In genomic region chr12:72441839-72442576, GRCm38 (mm10) we compare ENCODE assay signal across 8 mouse cellular contexts. TPM values are rescaled to one million over a fixed set of nuclear protein-coding genes. Genes with fewer than 3 reads are reported as not detected.
A peak's percentile ranks its signal among the peaks of the same experiment; 100 is the strongest.
DNase-seq lines count a peak whose midpoint lies in the region; ATAC-seq lines count a peak whose summit lies in the region.

Gene Lrrc9, plus strand, starts transcription at chr12:72441866.

- H3K4me2 ChIP-seq in hindbrain, embryonic 16.5 days (ENCODE audit: low read length) = peak within 1 kb of the TSS; percentile 87

- intact Hi-C loops in gastrocnemius, postnatal 14 days (cut with DNase I; ENCODE audit: low total_unique reads) = no loop called here
- intact Hi-C loops in left cerebral cortex, postnatal 10 days (cut with DNase I) = no loop called here

- peak within 1 kb of the TSS; percentile 25; the same call in 1 of the 2 replicates for H3K27ac ChIP-seq in hindbrain, embryonic 16.5 days (ENCODE audit: low read depth, low read length)

- under 1% methylated on average over 31 of the region's 31 CpGs for WGBS in hindbrain, embryonic 16.5 days

- H3K4me1 ChIP-seq in hindbrain, embryonic 16.5 days (ENCODE audit: control insufficient read depth, insufficient read depth, low read depth, low read length) = peaks cover 8% of the 10 kb centered on the region

- no peaks in the 10 kb centered on the region for H3K9me3 ChIP-seq in hindbrain, embryonic 16.5 days (ENCODE audit: control insufficient read depth, low read length)

- no peaks in the 10 kb centered on the region for H3K27me3 ChIP-seq in hindbrain, embryonic 16.5 days (replicated peaks; ENCODE audit: control insufficient read depth, insufficient read depth, low read length)

- peak; percentile 71 for DNase-seq in WW6 (ENCODE audit: low read depth, low spot score)
- DNase-seq in gastrocnemius, postnatal 14 days = peak; percentile 42
- peak; percentile 20 to 66 for DNase-seq in left cerebral cortex, postnatal 10 days (ENCODE audit: extremely low spot score in 1 of 2, low spot score in 2 of 2)
- peak; percentile 63 for DNase-seq in lung, postnatal 36 days
- peak; percentile 22 to 24 for DNase-seq in right cerebral cortex, adult 2 months (ENCODE audit: low spot score in 2 of 2)

- H3K36me3 ChIP-seq in hindbrain, embryonic 16.5 days (ENCODE audit: control insufficient read depth, insufficient read depth, low read length) = no peaks in the 10 kb centered on the region

- peak within 1 kb of the TSS; percentile 56 for H3K9ac ChIP-seq in hindbrain, embryonic 16.5 days (ENCODE audit: low read depth, low read length)

- peak; percentile 90 for ATAC-seq in common myeloid progenitor, adult 5-6 weeks (replicated peaks; ENCODE audit: low read depth, poor library complexity, severe bottlenecking)
- ATAC-seq in hindbrain, embryonic 16.5 days = peak; percentile 82
- ATAC-seq in inflammation-experienced regulatory T-cells, adult 6 months = no peak

- peak within 1 kb of the TSS; percentile 50 for H3K4me3 ChIP-seq in hindbrain, embryonic 16.5 days (ENCODE audit: low read length)

RNA-seq across cellular contexts. Expression of gene Lrrc9, which starts in this region (rescaled TPM):
- 1.6 and 2.1 TPM in 2 replicates for total RNA-seq in common myeloid progenitor, adult 5-6 weeks (2017)
- total RNA-seq in gastrocnemius, postnatal 14 days (2021) = under 1 TPM in 1 of 2 experiments, not detected in 1; 0.06 TPM
- 3.3 and 3.9 TPM in 2 replicates for polyA plus RNA-seq in hindbrain, embryonic 16.5 days (2015; fragmentation: Nextera tagmentation; extraction: Ambion mirVana)
- total RNA-seq in left cerebral cortex, postnatal 10 days (2021) = 1 to 10 TPM; 1.9 to 2.4 TPM
- polyA plus RNA-seq in inflammation-experienced regulatory T-cells, adult 6 months (2017; shearing (Covaris generic)) = not detected

Comparison
In these comparisons a context has a peak if more than half of its experiments do, and no peak if none do; other contexts are left out.
1. Peak in DNase-seq in gastrocnemius, postnatal 14 days; RNA of the gene not detected or under 1 TPM.